Mouse (Mus musculus) kidney, adult 2 months (tissue): ENCODE data around the gene Usp10.

Experiments used
- CTCF ChIP-seq: fragments of 200-500 bp; conservative IDR thresholded peaks from 2 replicates; pipeline ENCODE4 v1.5.1; 2011; ENCODE audit warnings: low read depth, mild to moderate bottlenecking, control low read depth, low read length, moderate library complexity, mixed read lengths; ENCODE audit not compliant: insufficient read depth, insufficient read length
- POLR2A ChIP-seq: fragments of 200-500 bp; IDR thresholded peaks from one replicate; pipeline ENCODE4 v1.6.1; 2011; ENCODE audit warnings: low read depth, low read length, control low read depth

GRCm38 (mm10) chr8:119926474-119926873 lies 16.3 kb downstream of the Usp10 start:
- TF ChIP-seq CTCF = peak; percentile 59
- no peak for TF ChIP-seq POLR2A
